Mouse (Mus musculus): ENCODE measurements around the gene Ska3. TPM values are rescaled to one million over a fixed set of nuclear protein-coding genes. Genes with fewer than 3 reads are reported as not detected.

Ska3 gene
- polyA plus RNA-seq, 1 experiment from 2014 or later = 27.7 TPM

DNA sequence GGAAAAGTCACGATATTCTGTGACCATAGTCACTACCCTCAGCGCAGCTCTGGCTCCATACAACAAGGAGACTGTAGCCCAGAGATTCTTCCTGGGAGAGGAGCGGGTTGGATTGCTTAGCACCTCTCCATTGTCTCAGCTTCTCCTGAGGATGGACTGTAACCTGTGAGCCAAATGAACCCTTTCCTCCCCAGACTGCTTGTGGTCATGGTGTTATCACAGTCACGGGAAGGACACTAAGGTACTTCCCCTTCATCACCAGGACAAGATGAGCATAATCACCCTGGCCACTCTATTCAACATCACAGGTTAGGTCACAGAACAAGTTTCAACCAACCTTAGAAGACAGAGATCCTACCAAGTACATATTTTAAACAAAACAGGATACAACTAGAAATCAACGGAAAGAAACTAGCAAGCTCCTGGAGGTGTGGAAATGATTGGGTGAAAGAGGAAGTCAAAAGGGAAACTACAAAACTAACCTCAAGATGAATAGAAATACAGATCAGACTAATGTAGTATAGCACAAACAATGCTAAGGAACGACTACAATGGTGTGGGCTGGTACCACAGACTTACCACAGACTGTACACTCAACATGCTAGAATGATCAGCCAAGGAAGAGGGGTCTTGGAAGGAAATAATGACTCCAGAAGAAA is 53.7 kb downstream of the Ska3 start:
- no peaks in the 10 kb centered on the region for H3K36me3 ChIP-seq (ENCODE audit: control insufficient read depth, insufficient read depth, low read length)
- no peak for ATAC-seq (ENCODE audit: insufficient read depth, low FRiP score)
- no peaks in the 10 kb centered on the region for H3K27me3 ChIP-seq (ENCODE audit: control insufficient read depth, insufficient read depth, low read length)
- 73% methylated on average over 6 of the region's 6 CpGs for WGBS
- no peak overlapping the region for H3K9ac ChIP-seq (ENCODE audit: low read length)
- H3K9me3 ChIP-seq (replicated peaks; ENCODE audit: control insufficient read depth, low read length) = no peaks in the 10 kb centered on the region
- H3K4me2 ChIP-seq (ENCODE audit: low read depth, low read length) = no peak overlapping the region
- no peaks in the 10 kb centered on the region for H3K4me1 ChIP-seq (ENCODE audit: control insufficient read depth, insufficient read depth, low read length)
- H3K4me3 ChIP-seq (replicated peaks; ENCODE audit: low read length) = no peak overlapping the region
- no peak overlapping the region for H3K27ac ChIP-seq (ENCODE audit: low read length)

DNA sequence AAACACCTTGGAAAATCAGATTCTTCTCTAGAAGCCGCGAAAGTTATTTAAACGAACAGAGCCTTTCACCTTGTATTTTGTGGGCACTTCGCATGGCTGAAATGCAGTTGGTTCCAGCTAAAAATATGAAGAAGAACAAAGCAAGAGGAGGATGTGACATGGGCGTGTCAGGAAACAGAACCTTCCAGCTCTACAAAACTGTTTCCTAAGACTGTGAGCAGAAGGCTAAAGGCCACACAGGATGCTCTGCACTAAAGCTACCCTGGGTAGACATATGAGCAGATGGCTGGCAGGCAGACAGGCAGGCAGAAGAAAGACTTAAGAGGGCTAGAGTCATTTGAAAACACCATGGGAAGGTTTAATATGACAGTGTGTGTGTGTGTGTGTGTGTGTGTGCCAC is 56.9 kb downstream of the Ska3 start:
- Histone ChIP-seq H3K36me3 (ENCODE audit: control insufficient read depth, insufficient read depth, low read length) (no peaks in the 10 kb centered on the region), H3K4me2 (ENCODE audit: low read depth, low read length) (no peak overlapping the region), H3K4me3 (replicated peaks; ENCODE audit: low read length) (no peak overlapping the region), H3K27ac (ENCODE audit: low read length) (no peak overlapping the region), H3K27me3 (ENCODE audit: control insufficient read depth, insufficient read depth, low read length) (no peaks in the 10 kb centered on the region), H3K4me1 (ENCODE audit: control insufficient read depth, insufficient read depth, low read length) (no peaks in the 10 kb centered on the region), H3K9ac (ENCODE audit: low read length) (no peak overlapping the region), H3K9me3 (replicated peaks; ENCODE audit: control insufficient read depth, low read length) (no peaks in the 10 kb centered on the region)
- no peak for ATAC-seq (ENCODE audit: insufficient read depth, low FRiP score)
- 88% methylated on average over 5 of the region's 5 CpGs for WGBS

DNA sequence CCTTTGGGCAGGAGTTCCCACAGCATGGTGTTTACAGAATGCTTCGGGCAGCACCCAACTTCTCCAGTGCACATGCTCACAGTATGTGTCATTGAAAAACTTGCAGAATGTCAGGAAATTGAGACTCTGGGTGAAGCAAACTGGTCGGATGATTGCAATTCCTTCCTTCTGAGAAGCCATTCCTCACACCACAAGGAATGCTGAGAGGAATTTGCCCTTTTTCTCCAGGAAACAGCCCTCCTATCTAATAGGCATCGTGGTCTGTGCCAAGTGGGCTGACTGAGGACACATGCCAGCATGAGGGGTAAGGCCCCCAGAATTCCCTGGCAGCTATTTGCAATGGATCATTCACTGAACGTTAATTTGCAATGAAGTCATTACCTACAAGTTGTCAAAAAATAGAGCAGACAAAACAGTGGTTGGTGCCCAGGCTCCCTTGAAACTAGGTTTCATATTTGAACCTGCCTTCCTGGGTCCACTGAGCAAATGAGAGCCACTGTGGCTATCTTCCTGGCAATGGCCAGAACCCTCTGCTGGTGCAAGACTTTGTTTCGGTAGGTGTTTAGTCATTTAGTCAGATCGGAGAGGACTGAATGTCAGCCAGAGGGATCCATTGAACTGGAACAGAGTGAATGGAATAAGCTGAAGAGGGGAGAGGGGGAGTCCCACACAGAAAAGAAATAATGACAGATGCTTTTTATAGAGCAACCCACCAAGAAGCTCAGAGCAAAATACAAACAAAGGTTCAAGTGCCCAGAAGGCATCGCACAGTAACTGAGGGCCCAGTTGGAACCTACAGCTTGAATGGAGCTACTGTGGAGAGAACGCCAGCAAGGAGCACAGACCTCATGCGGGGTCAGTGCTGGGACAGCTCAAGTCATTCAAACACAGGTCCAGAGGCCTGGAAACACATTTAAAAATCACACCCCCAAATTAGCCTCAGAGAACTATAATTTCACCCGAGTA is 65.3 kb downstream of the Ska3 start:
- ATAC-seq (ENCODE audit: insufficient read depth, low FRiP score) = no peak
- no peak overlapping the region for H3K4me3 ChIP-seq (replicated peaks; ENCODE audit: low read length)
- H3K9me3 ChIP-seq (replicated peaks; ENCODE audit: control insufficient read depth, low read length) = no peaks in the 10 kb centered on the region
- no peak overlapping the region for H3K27ac ChIP-seq (ENCODE audit: low read length)
- no peaks in the 10 kb centered on the region for H3K36me3 ChIP-seq (ENCODE audit: control insufficient read depth, insufficient read depth, low read length)
- peaks cover 3% of the 10 kb centered on the region; the same call in 1 of the 2 replicates for H3K4me1 ChIP-seq (ENCODE audit: control insufficient read depth, insufficient read depth, low read length)
- no peaks in the 10 kb centered on the region for H3K27me3 ChIP-seq (ENCODE audit: control insufficient read depth, insufficient read depth, low read length)
- H3K9ac ChIP-seq (ENCODE audit: low read length) = no peak overlapping the region
- no peak overlapping the region for H3K4me2 ChIP-seq (ENCODE audit: low read depth, low read length)
- 67% methylated on average over 10 of the region's 10 CpGs for WGBS

DNA sequence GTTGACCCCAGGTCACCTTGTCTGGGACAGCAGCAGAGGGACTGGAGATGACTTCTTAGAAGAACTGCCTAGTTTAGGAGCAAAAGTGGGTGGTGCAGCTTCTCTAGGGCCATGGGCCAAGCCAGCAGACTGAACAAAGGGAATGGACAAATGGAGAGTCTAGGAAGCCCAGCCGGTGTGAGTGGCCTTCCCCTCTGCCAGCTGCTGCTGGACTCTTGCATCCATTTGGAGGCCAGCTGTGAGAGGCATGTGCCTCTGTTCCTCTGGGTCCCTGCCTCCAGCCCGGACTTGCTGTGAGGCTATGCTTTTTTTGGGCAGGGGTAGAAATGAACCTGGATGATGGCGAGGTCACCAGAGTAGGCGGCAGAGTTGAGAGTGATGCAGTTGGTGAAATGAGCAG is 67.7 kb downstream of the Ska3 start, which contains the start of gene Lats2:
Gene Lats2 (minus strand): TSS at position 152 of the 400 bp plus-strand sequence.
- 72% methylated on average over 4 of the region's 4 CpGs for WGBS
- no peaks in the 10 kb centered on the region for H3K9me3 ChIP-seq (replicated peaks; ENCODE audit: control insufficient read depth, low read length)
- peaks cover 10% of the 10 kb centered on the region for H3K4me1 ChIP-seq (ENCODE audit: control insufficient read depth, insufficient read depth, low read length)
- H3K4me2 ChIP-seq (ENCODE audit: low read depth, low read length) = no peak within 1 kb of the TSS
- no peak within 1 kb of the TSS for H3K27ac ChIP-seq (ENCODE audit: low read length)
- no peak within 1 kb of the TSS for H3K4me3 ChIP-seq (replicated peaks; ENCODE audit: low read length)
- ATAC-seq (ENCODE audit: insufficient read depth, low FRiP score) = no peak
- H3K27me3 ChIP-seq (ENCODE audit: control insufficient read depth, insufficient read depth, low read length) = no peaks in the 10 kb centered on the region
- H3K9ac ChIP-seq (ENCODE audit: low read length) = no peak within 1 kb of the TSS
- H3K36me3 ChIP-seq (ENCODE audit: control insufficient read depth, insufficient read depth, low read length) = no peaks in the 10 kb centered on the region

Small RNAs within 50 kb of the gene (microRNA-seq; reads per million reads assigned to microRNA genes)
- not detected for gene Mir3077

Other genes with a start within 250 kb of the Ska3 start
- 17.0 and 18.6 TPM in 2 replicates for gene Xpo4, start 160.8 kb downstream of the Ska3 start, polyA plus RNA-seq (2015; fragmentation: Nextera tagmentation; extraction: Ambion mirVana)
- gene Gm49361, start 80.1 kb downstream of the Ska3 start, polyA plus RNA-seq (2015; fragmentation: Nextera tagmentation; extraction: Ambion mirVana) = not detected in 2 replicates
- 15.1 and 15.8 TPM in 2 replicates for gene Lats2, start 67.8 kb downstream of the Ska3 start, polyA plus RNA-seq (2015; fragmentation: Nextera tagmentation; extraction: Ambion mirVana)
- gene Sap18, start 28.0 kb downstream of the Ska3 start, polyA plus RNA-seq (2015; fragmentation: Nextera tagmentation; extraction: Ambion mirVana) = 24.8 and 27.4 TPM in 2 replicates
- gene Mrpl57, start within 50 bp of the Ska3 start, polyA plus RNA-seq (2015; fragmentation: Nextera tagmentation; extraction: Ambion mirVana) = 157 and 167 TPM in 2 replicates
- 68.6 and 71.2 TPM in 2 replicates for gene Zdhhc20, start 64.1 kb upstream of the Ska3 start, polyA plus RNA-seq (2015; fragmentation: Nextera tagmentation; extraction: Ambion mirVana)
- gene Micu2, start 173.1 kb upstream of the Ska3 start, polyA plus RNA-seq (2015; fragmentation: Nextera tagmentation; extraction: Ambion mirVana) = 80.5 and 82.3 TPM in 2 replicates
- 9.5 and 10.6 TPM in 2 replicates for gene Fgf9, start 244.4 kb upstream of the Ska3 start, polyA plus RNA-seq (2015; fragmentation: Nextera tagmentation; extraction: Ambion mirVana)